Mouse (Mus musculus): ENCODE results near the gene Sfxn2.

DNA sequence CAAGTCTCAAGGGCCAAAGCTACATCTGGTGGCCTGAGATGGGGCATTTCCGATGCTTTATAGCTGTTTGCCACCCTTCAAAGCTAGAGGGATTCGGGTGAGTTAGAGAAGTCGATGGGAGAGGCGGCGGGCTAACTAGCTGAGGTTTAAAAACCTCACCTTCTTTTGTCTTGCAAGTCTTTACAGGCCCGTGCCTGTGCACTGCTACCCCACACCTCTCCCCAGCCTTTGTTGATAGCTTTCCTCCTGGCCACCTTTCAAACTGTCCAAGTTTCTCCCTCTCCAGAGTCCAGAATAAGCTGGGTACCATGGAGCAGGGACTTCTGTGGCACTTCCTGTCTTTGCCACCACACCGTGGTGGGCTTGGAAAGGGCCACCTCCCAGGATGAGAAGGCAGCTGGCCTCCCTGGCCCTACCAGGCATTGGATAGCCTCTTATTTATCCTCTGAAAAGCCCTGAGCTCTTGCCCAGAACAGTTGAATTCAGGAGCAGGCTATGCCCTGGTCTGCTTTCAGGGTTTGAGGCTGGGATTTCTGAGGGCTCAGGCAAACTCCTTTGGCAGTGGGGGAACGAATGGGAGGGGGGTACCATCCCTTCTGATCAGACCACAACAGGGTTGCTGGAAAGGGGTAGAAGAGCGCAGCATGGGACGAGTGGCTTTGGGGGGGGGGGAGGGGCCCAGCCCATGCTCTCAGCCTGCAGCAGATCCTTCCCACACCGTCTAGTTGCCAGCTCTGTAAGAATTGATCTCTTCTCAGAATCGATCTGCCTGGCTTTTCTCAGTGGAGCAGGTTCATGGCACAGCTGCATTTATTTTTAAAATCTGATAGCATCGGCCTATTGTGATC, 43.3 kb upstream of the Sfxn2 start:
- no peak for TF ChIP-seq CTCF (IDR thresholded peaks at IDR 0.05; ENCODE audit: extremely low read depth, insufficient read depth, low read length)
- no peak for TF ChIP-seq POLR2A (IDR thresholded peaks at IDR 0.05; ENCODE audit: extremely low read depth, insufficient read depth, low read length)

All from cortical plate, adult 2 months (tissue).